Mouse (Mus musculus): Measurements from ENCODE around the gene Pik3ca.

DNA sequence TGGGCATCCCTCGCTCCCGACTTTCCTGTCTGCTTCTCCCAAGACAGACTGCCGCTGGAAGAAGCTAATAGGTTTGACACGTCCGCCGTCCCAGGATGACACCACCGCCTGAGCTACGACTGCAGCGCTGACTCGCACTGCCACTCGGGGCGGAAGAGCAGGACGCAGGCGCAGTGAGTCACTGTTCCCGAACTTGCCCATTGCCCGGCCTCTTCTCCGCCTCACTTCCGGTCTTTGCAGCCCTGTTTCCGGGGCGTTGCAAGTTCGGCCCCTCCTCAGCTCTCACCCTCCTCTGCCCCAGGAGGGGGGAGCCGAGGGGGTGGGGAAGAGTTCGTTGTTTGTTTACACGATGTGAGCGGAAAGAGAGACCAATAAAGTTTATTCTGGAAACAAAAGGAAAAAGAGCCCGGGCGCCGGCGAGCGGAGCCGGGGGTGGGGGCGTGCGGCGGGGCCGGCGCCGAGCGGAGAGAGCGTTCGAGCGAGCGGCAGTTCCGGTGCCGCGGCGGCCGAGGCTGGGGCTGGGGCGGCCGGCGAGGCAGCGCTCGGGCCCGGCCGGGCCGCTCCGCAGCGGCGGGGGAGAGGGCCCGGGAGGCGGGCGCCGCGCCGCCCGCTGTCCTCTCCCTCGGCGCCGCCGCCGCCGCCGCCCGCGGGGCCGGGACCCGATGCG is 544 bp upstream of the Pik3ca start:
- TF ChIP-seq POLR2A (IDR thresholded peaks at IDR 0.05; ENCODE audit: low read depth, low read length) (peak; percentile 99), CTCF (IDR thresholded peaks at IDR 0.05; ENCODE audit: borderline replicate concordance, insufficient read depth, low read length) (no peak)

Measured in embryonic fibroblast, embryonic 13.5 days (primary cell).